Mouse (Mus musculus) CH12.LX (cell line): ENCODE measurements around the gene Pepd. TPM values are rescaled to one million over a fixed set of nuclear protein-coding genes. Genes with fewer than 3 reads are reported as not detected.

Experiments used
- DNase-seq: peaks from one replicate; pipeline ENCODE4 v3.0.0-alpha.2; 2013; ENCODE audit errors: extremely low read depth
- H3K27ac ChIP-seq: 2 replicates; pipeline ENCODE4 v1.5.1; 2012; ENCODE audit warnings: low read depth, mild to moderate bottlenecking, control low read depth, moderate library complexity; ENCODE audit not compliant: insufficient read depth
- H3K27me3 ChIP-seq: replicated peaks from 2 replicates; pipeline ENCODE3; 2012; ENCODE audit warnings: inconsistent platforms
- H3K36me3 ChIP-seq, 2 experiments: replicated peaks in 1 of 2; 2 replicates each; pipeline versions ENCODE3 to v1.6.1; 2012; ENCODE audit warnings: inconsistent platforms in 1 of 2, low read length in 1 of 2, mild to moderate bottlenecking in 1 of 2, mixed read lengths in 1 of 2, moderate library complexity in 1 of 2; ENCODE audit not compliant: control insufficient read depth in 1 of 2, insufficient read depth in 1 of 2
- H3K4me1 ChIP-seq, 2 experiments: 2 replicates each; pipeline ENCODE4 v1.6.1; 2012; ENCODE audit warnings: inconsistent platforms in 1 of 2, moderate library complexity in 1 of 2; ENCODE audit not compliant: insufficient read depth in 2 of 2, control insufficient read depth in 1 of 2
- H3K4me2 ChIP-seq: 2 replicates; pipeline ENCODE4 v1.6.1; 2012; ENCODE audit warnings: low read depth, mild to moderate bottlenecking, control low read depth; ENCODE audit not compliant: poor library complexity, insufficient read depth, severe bottlenecking
- H3K4me3 ChIP-seq, 3 experiments: fragments of 150-350 bp in 1 of 3; sonication (generic) in 1 of 3; replicated peaks in 1 of 3; 2 replicates each; pipeline versions ENCODE3 to v1.5.1; 2011 to 2012; ENCODE audit warnings: low read depth in 2 of 3, low read length in 2 of 3, mild to moderate bottlenecking in 2 of 3, moderate library complexity in 2 of 3, control low read depth in 1 of 3, improper control_type of control experiment in 1 of 3, inconsistent platforms in 1 of 3, mixed read lengths in 1 of 3; ENCODE audit not compliant: poor library complexity in 1 of 3
- H3K79me2 ChIP-seq: replicated peaks from 2 replicates; pipeline ENCODE4 v1.6.1; 2012; ENCODE audit warnings: mild to moderate bottlenecking, moderate library complexity; ENCODE audit not compliant: control insufficient read depth, poor library complexity, insufficient read depth, severe bottlenecking; ENCODE audit errors: extremely low read depth
- H3K9ac ChIP-seq: 2 replicates; pipeline ENCODE4 v1.6.1; 2012; ENCODE audit warnings: low read depth, mild to moderate bottlenecking, control low read depth, moderate library complexity; ENCODE audit not compliant: insufficient read depth
- H3K9me3 ChIP-seq: replicated peaks from 2 replicates; pipeline ENCODE3; 2012; ENCODE audit warnings: low read length, inconsistent platforms, mixed read lengths
- BHLHE40 ChIP-seq: IDR thresholded peaks from 2 replicates; pipeline ENCODE4 v1.6.1; 2011; ENCODE audit warnings: mild to moderate bottlenecking, low read depth, low read length, improper control_type of control experiment
- CHD1 ChIP-seq: IDR thresholded peaks from 2 replicates; pipeline ENCODE4 v1.6.1; 2012; ENCODE audit warnings: low read depth, low read length, improper control_type of control experiment, inconsistent platforms
- CHD2 ChIP-seq: IDR thresholded peaks from 2 replicates; pipeline ENCODE4 v1.6.1; 2011; ENCODE audit warnings: low read length, improper control_type of control experiment
- E2F4 ChIP-seq: IDR thresholded peaks from 2 replicates; pipeline ENCODE4 v1.6.1; 2011; ENCODE audit warnings: low read depth, low read length, improper control_type of control experiment; ENCODE audit not compliant: insufficient replicate concordance
- ELF1 ChIP-seq: IDR thresholded peaks from 2 replicates; pipeline ENCODE4 v1.6.1; 2014; ENCODE audit warnings: low read depth, mild to moderate bottlenecking, inconsistent platforms, low read length, improper control_type of control experiment
- EP300 ChIP-seq: IDR thresholded peaks from 2 replicates; pipeline ENCODE4 v1.6.1; 2011; ENCODE audit warnings: low read length, improper control_type of control experiment
- ETS1 ChIP-seq: conservative IDR thresholded peaks from 2 replicates; pipeline ENCODE4 v1.6.1; 2012; ENCODE audit warnings: low read depth, mild to moderate bottlenecking, inconsistent platforms, low read length, improper control_type of control experiment, moderate library complexity
- HCFC1 ChIP-seq: IDR thresholded peaks from 2 replicates; pipeline ENCODE4 v1.6.1; 2012; ENCODE audit warnings: low read depth, mild to moderate bottlenecking, inconsistent platforms, low read length, improper control_type of control experiment
- IRF4 ChIP-seq: IDR thresholded peaks from 2 replicates; pipeline ENCODE4 v1.6.1; 2014; ENCODE audit warnings: low read depth, mild to moderate bottlenecking, inconsistent platforms, low read length, improper control_type of control experiment
- JUN ChIP-seq: IDR thresholded peaks from 2 replicates; pipeline ENCODE4 v1.6.1; 2011; ENCODE audit warnings: low read depth, mild to moderate bottlenecking, low read length, improper control_type of control experiment, moderate library complexity; ENCODE audit not compliant: insufficient read depth
- MAFK ChIP-seq: IDR thresholded peaks from 2 replicates; pipeline ENCODE4 v1.6.1; 2011; ENCODE audit warnings: low read length, improper control_type of control experiment; ENCODE audit not compliant: insufficient replicate concordance
- MAX ChIP-seq: IDR thresholded peaks from 2 replicates; pipeline ENCODE4 v1.6.1; 2011; ENCODE audit warnings: low read length, improper control_type of control experiment
- MEF2A ChIP-seq: IDR thresholded peaks from 2 replicates; pipeline ENCODE4 v1.6.1; 2014; ENCODE audit warnings: low read depth, mild to moderate bottlenecking, inconsistent platforms, low read length, improper control_type of control experiment, borderline replicate concordance
- MXI1 ChIP-seq: IDR thresholded peaks from 2 replicates; pipeline ENCODE4 v1.6.1; 2011; ENCODE audit warnings: mild to moderate bottlenecking, low read depth, low read length, improper control_type of control experiment
- MYC ChIP-seq: IDR thresholded peaks from 2 replicates; pipeline ENCODE4 v1.6.1; 2011; ENCODE audit warnings: low read depth, mild to moderate bottlenecking, improper control_type of control experiment, low read length
- NELFE ChIP-seq: IDR thresholded peaks from 2 replicates; pipeline ENCODE4 v1.6.1; 2011; ENCODE audit warnings: low read depth, low read length, improper control_type of control experiment
- NRF1 ChIP-seq: IDR thresholded peaks from 2 replicates; pipeline ENCODE4 v1.6.1; 2014; ENCODE audit warnings: low read depth, mild to moderate bottlenecking, inconsistent platforms, low read length, improper control_type of control experiment, moderate library complexity
- PAX5 ChIP-seq: IDR thresholded peaks from 2 replicates; pipeline ENCODE4 v1.6.1; 2012; ENCODE audit warnings: low read length, inconsistent platforms, mixed read lengths
- POLR2A ChIP-seq: IDR thresholded peaks from 2 replicates; pipeline ENCODE4 v1.6.1; 2011; ENCODE audit warnings: low read depth, mild to moderate bottlenecking, improper control_type of control experiment, low read length
- POLR2AphosphoS2 ChIP-seq: IDR thresholded peaks from 2 replicates; pipeline ENCODE4 v1.6.1; 2011; ENCODE audit warnings: low read depth, low read length, improper control_type of control experiment
- RAD21 ChIP-seq: IDR thresholded peaks from 2 replicates; pipeline ENCODE4 v1.6.1; 2011; ENCODE audit warnings: low read depth, mild to moderate bottlenecking, low read length, improper control_type of control experiment, moderate library complexity
- RCOR1 ChIP-seq: conservative IDR thresholded peaks from 2 replicates; pipeline ENCODE4 v1.6.1; 2012; ENCODE audit warnings: low read depth, mild to moderate bottlenecking, inconsistent platforms, low read length, improper control_type of control experiment
- SIN3A ChIP-seq: IDR thresholded peaks from 2 replicates; pipeline ENCODE4 v1.6.1; 2012; ENCODE audit warnings: low read length, improper control_type of control experiment, inconsistent platforms
- TBP ChIP-seq: conservative IDR thresholded peaks from 2 replicates; pipeline ENCODE4 v1.6.1; 2011; ENCODE audit warnings: low read depth, low read length, improper control_type of control experiment
- TCF12 ChIP-seq: IDR thresholded peaks from 2 replicates; pipeline ENCODE4 v1.6.1; 2014; ENCODE audit warnings: low read depth, mild to moderate bottlenecking, inconsistent platforms, low read length, improper control_type of control experiment
- USF1 ChIP-seq: IDR thresholded peaks from 2 replicates; pipeline ENCODE4 v1.6.1; 2014; ENCODE audit warnings: low read depth, mild to moderate bottlenecking, inconsistent platforms, low read length, improper control_type of control experiment
- USF2 ChIP-seq: conservative IDR thresholded peaks from 2 replicates; pipeline ENCODE4 v1.6.1; 2011; ENCODE audit warnings: low read depth, low read length, improper control_type of control experiment
- ZC3H11A ChIP-seq: IDR thresholded peaks from 2 replicates; pipeline ENCODE4 v1.6.1; 2012; ENCODE audit warnings: low read depth, mild to moderate bottlenecking, inconsistent platforms, low read length, improper control_type of control experiment
- ZNF384 ChIP-seq: IDR thresholded peaks from 2 replicates; pipeline ENCODE4 v1.6.1; 2012; ENCODE audit warnings: low read depth, low read length, improper control_type of control experiment, inconsistent platforms
- dilution Hi-C: fragments of 300-500 bp; cut with MboI; formaldehyde crosslinking; loops from 2 replicates; pipeline ENCODE4 v1.14.3; 2020; ENCODE audit warnings: low sequenced_read_pairs; ENCODE audit not compliant: extremely low pct_unique_long_range_greater_than_20kb, extremely low pct_ligation_motif_present
- in situ Hi-C: fragments of 300-500 bp; cut with MboI; formaldehyde crosslinking; loops from 3 replicates; pipeline ENCODE4 v1.14.3; 2019; ENCODE audit warnings: low sequenced_read_pairs, low pct_ligation_motif_present, low pct_unique_long_range_greater_than_20kb, mixed read lengths
- polyA plus RNA-seq: library from polyadenylated mRNA; unstranded; fragments of >175 nt; gene quantifications from 2 replicates; pipeline ENCODE4 v1.2.1, GENCODE M21; 2012; ENCODE audit warnings: low read depth; ENCODE audit not compliant: insufficient read length
- total RNA-seq, 2 experiments: library from RNA; depleted of rRNA; stranded (reverse); fragments of 300-350 nt in 1 of 2; fragments of >200 nt in 1 of 2; gene quantifications; 2 replicates each; pipeline ENCODE4 v1.2.3; 2012 to 2014

Pepd gene
- total RNA-seq (2012; rRNA removed) (68.3 and 68.5 TPM in 2 replicates), total RNA-seq (2014; rRNA removed) (52.4 and 63.7 TPM in 2 replicates), polyA plus RNA-seq (50.9 and 53.5 TPM in 2 replicates)

- Histone ChIP-seq H3K27me3 (peaks cover 6% of the 10 kb centered on the region), H3K27ac (no peak within 1 kb of the TSS), H3K4me2 (peak within 1 kb of the TSS; percentile 86), H3K36me3 (peaks cover 0 to 23% of the 10 kb centered on the region in 2 experiments), H3K79me2 (no peaks in the 10 kb centered on the region), H3K9ac (peak within 1 kb of the TSS; percentile 31), H3K4me1 (peaks cover 4 to 17% of the 10 kb centered on the region in 2 experiments; a peak in 3 of 4 replicates), H3K9me3 (peaks cover 4% of the 10 kb centered on the region), H3K4me3 (peak within 1 kb of the TSS; percentile 63 to 89 (median 73))
- TF ChIP-seq POLR2AphosphoS2 (no peak), SIN3A (peak; percentile 86), USF1 (peak; percentile 96), POLR2A (peak; percentile 88), IRF4 (peak; percentile 50; the same call in 1 of the 2 replicates), TBP (peak; percentile 66; the same call in 1 of the 2 replicates), NELFE (peak; percentile 77), MAFK (peak; percentile 73; the same call in 1 of the 2 replicates), BHLHE40 (peak; percentile 80), NRF1 (peak; percentile 45; the same call in 1 of the 2 replicates), CHD2 (no peak), MYC (peak; percentile 64; the same call in 1 of the 2 replicates), ZNF384 (no peak), USF2 (peak; percentile 93), RAD21 (no peak), MAX (peak; percentile 90), PAX5 (no peak), MXI1 (peak; percentile 94), TCF12 (peak; percentile 69), HCFC1 (peak; percentile 75)
- dilution Hi-C loops (no loop called here), in situ Hi-C loops (no loop called here)
- DNase-seq = peak; percentile 91
Measured at GRCm38 (mm10) chr7:34911919-34912897, at the start of gene Pepd. Pepd (plus strand) TSS chr7:34912379.

- Histone ChIP-seq H3K4me3 (no peak overlapping the region), H3K27me3 (peaks cover 3% of the 10 kb centered on the region), H3K9ac (no peak overlapping the region), H3K4me2 (no peak overlapping the region), H3K79me2 (no peaks in the 10 kb centered on the region), H3K36me3 (no peaks in the 10 kb centered on the region), H3K27ac (no peak overlapping the region), H3K9me3 (no peaks in the 10 kb centered on the region), H3K4me1 (no peaks in the 10 kb centered on the region)
- no peak for DNase-seq
- in situ Hi-C loops = no loop called here
- dilution Hi-C loops = no loop called here
- no peak for TF ChIP-seq JUN
- TF ChIP-seq TBP = no peak
- TF ChIP-seq RCOR1 = no peak
- TF ChIP-seq MAFK = no peak
- no peak for TF ChIP-seq TCF12
- TF ChIP-seq E2F4 = no peak
- no peak for TF ChIP-seq CHD2
- no peak for TF ChIP-seq CHD1
- no peak for TF ChIP-seq ETS1
- TF ChIP-seq ZC3H11A = no peak
- TF ChIP-seq NELFE = no peak
- no peak for TF ChIP-seq EP300
- TF ChIP-seq MAX = no peak
- no peak for TF ChIP-seq USF1
- TF ChIP-seq MEF2A = no peak
- no peak for TF ChIP-seq POLR2A
- TF ChIP-seq BHLHE40 = no peak
- no peak for TF ChIP-seq ELF1
Measured at GRCm38 (mm10) chr7:34867289-34867688, 44.9 kb upstream of the Pepd start.
